Mouse (Mus musculus) gastrocnemius, postnatal 36 days (tissue): ENCODE measurements around the gene Boll. TPM values are rescaled to one million over a fixed set of nuclear protein-coding genes. Genes with fewer than 3 reads are reported as not detected.

Experiments used
- DNase-seq, 2 experiments: peaks; one replicate each; pipeline ENCODE4 v3.0.0; 2022
- intact Hi-C: fragments of 180-260 bp; cut with DNase I; formaldehyde crosslinking; loops from one replicate; pipeline ENCODE4 v1.15.1; 2025
- total RNA-seq, 2 experiments: library from RNA; stranded (reverse); gene quantifications; 2 replicates each; pipeline ENCODE4 v1.2.3; 2021

Gene Boll
- total RNA-seq, 2 experiments from 2014 or later: not detected

DNA sequence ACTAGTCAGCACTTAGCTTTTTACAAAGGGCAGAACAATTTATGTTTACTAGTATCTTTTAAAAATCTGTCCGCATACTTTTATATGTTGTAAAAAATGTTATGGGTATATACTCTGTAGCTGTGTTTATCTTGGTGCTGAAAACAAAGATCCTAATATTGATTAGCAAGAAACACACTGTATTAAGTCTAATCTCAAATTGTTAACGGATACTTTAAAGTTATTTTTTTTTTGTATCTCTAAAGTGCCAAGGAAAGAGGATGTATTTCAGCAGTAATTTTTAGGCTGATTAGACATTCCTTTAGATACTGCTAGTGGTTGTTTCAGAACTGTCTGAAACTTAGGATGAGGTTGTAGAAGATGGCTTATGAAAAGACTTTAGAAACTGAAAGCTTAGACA is 116.9 kb downstream of the Boll start:
- intact Hi-C loops: loop anchor here (10.0 kb wide), 1 partner anchor 488 kb away; no protein-coding TSS in a partner anchor

DNA sequence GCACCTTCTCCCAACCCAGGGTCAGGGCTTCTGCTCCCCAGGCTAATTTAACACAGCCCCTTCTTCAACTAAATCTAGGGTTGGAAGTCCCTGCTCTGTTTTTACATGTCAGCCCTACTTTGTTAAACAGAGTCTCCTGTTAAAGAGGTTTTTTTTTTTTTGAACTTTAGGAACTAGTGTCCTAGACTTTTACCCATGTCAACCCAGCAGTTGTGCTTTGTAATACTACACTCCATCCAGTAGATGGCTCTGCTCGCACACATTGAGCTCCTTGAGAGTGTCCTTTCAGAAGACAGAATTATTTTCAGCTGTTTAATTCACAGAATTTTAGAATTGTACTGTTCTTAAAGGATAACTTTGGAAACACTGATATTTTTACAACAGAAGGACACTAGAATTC is 124.0 kb downstream of the Boll start:
- no peak for DNase-seq
- intact Hi-C loops: loop anchor here (2.0 kb wide), 1 partner anchor 144 kb away; no protein-coding TSS in a partner anchor

More for the DNA sequence above, 116.9 kb downstream of the Boll start:
- DNase-seq: no peak

DNA sequence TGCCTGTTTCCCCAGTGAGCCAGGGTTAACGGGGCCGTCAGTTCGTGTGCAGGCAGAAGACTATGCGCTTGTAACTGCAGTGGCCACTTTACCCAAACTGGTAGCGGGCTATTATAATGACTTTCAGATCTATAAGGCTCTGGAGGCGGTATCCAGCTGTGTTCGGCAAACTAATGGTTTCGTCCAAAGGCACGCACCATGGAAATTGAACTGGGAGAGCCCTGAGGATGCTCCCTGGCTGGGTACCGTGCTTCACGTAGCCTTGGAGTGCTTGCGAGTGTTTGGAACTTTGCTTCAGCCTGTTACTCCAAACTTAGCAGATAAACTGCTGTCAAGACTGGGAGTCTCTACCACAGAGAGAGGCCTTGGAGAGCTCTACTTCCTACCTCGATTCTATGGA is 124.8 kb downstream of the Boll start:
- intact Hi-C loops: loop anchor here (2.0 kb wide), 1 partner anchor 144 kb away; no protein-coding TSS in a partner anchor
- DNase-seq: no peak

DNA sequence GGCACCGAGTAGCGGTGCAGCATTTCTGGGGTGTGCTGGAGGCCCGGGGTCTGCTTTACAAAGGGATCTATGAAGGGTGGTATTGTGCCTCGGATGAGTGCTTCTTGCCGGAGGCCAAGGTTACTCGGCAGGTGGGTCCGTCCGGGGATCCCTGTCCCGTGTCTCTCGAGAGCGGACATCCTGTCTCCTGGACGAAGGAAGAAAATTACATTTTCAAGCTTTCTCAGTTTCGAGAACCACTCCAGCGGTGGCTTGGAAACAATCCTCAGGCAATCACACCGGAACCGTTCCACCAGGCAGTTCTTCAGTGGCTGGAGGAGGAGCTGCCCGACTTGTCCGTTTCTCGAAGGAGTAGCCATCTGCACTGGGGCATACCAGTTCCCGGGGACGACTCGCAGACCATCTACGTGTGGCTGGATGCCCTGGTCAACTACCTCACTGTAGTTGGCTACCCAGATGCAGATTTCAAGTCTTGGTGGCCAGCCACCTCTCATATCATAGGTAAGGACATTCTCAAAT is 125.6 kb downstream of the Boll start:
- intact Hi-C loops: loop anchor here (2.0 kb wide), 2 partner anchors 145 to 151 kb away; no protein-coding TSS in a partner anchor
- no peak for DNase-seq

DNA sequence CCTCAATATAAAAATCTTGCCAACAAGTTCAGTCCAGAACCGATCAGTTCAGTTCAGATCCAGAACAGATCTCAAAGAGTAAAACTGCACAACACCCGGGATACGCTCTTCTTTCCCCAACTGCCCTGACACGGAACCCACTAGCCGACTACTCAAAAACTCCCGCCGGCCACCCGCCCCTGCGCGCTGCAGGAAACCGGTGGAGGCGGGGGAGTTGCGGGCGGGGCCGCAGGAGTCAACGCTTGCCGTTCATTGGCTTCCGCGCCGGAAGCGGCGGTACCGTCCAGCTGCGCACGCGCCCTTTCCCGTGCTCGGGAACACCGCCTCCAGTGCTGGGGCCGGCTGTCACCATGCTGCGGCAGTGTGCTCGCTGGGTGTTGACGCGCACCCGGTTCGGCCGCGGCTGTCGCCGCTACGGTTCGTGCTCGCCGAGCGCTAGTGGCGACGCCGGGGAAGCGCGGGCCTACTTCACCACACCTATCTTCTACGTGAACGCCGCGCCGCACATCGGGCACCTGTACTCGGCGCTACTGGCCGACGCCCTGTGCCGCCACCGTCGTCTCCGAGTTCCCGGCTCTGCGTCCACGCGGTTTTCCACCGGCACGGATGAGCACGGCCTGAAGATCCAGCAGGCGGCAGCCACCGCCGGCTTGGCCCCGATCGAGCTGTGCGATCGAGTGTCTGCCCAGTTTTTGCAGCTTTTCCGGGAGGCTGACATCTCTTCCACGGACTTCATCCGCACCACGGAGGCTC is 126.2 kb downstream of the Boll start, which contains the start of gene Mars2:
Gene Mars2, plus strand, starts transcription at position 288 of the 753 bp plus-strand sequence.
- peak; percentile 88 to 93 for DNase-seq
- intact Hi-C loops: loop anchor here (2.0 kb wide), 1 partner anchor 150 kb away; no protein-coding TSS in a partner anchor

DNA sequence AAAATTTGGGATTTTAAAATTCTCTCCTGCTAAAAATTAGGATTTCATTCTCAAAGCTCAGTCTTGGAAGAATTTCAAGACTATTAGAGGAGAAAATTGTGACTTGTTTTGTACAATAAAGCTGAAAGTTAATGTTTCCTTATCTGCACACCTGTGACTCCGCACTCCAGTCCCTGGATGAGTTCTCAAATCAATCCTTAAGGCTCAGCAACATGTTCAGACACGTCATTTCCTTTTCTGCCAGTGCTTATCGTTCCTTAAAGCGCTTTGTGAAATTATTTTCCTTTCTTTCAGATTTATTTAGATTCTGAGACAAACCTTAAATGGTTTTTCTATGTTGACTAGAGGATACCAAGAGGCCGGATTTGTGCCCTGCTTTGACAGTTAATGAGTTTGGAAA is 126.8 kb downstream of the Boll start:
- DNase-seq: no peak
- intact Hi-C loops: loop anchor here (2.0 kb wide), 1 partner anchor 150 kb away; no protein-coding TSS in a partner anchor

DNA sequence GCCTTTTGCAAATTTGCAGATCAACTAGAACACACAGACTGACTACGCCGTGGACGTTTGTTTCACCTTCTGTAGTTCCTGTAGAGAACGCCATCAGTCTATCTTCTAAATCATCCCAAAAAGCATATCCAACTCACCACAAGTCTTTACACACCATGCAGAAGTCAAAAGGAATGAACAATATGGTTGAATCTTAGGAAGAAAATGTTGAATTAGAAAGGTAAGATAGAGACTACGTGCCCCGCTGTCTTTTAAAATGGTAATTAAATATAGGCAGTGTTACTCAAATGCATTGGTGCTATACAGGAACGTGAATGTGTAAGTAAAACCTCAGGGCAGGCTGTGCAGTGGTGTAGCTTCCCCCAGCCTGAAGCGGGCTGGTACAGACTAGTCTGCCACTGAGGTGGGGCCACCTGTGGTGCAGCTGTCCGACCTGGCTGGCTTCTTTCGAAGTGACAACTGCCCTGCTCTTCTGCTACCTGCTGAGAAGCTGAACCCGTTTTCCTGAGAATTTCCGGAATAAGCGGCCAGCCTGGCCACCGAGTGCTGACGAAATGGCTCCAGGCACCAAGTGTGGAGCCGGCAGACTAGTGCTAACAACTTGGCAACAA is 128.3 kb downstream of the Boll start:
- DNase-seq: no peak
- intact Hi-C loops: no loop called here

DNA sequence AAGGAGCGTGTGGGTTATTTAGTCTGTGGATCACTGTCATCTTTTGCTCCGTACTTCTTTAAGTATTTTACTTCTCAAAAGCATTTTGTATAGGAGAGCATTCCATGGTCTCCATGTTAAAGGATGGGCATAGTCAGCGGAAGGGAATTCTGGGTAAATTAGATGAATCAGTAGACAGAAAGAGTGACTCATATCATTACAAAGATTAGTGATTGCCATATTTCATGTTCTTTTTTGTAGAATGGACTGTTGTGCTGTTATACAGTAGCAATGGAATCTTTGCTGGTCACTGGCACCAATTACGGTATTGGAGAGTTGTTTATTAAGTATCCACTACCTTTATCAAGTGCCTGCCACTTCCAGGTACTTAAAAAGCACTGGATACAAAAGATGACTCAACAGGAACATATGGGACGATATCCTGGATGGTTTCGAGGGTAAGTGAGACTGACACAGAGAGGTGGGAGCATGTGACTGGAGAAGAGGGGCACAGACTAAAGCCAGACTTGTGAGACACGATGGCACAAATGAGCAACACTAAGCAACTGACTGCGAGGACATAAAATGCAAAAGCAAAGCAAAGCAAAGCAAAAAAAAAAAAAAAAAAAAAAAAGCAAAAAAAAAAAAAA is 134.9 kb downstream of the Boll start:
- DNase-seq: no peak
- intact Hi-C loops: no loop called here

DNA sequence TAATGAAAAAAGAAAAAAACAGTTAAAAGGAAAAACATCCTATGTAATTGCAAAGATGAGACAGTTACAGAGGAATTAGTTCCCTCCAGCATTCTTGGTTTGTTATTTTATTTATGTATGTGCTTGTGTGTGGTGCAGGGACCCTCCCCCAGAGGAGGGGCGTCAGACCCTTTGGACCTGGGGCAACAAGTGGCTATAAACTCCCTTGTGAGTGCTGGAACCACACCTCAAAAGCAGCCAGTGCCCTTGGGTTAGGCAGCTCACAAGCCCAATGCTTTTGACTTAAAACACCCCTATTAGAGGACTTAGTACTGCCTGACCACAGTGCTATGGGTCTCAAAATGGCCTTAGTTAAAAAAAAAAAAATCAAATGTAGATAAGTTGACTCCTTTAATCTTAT is 135.9 kb downstream of the Boll start:
- DNase-seq: no peak
- intact Hi-C loops: no loop called here

DNA sequence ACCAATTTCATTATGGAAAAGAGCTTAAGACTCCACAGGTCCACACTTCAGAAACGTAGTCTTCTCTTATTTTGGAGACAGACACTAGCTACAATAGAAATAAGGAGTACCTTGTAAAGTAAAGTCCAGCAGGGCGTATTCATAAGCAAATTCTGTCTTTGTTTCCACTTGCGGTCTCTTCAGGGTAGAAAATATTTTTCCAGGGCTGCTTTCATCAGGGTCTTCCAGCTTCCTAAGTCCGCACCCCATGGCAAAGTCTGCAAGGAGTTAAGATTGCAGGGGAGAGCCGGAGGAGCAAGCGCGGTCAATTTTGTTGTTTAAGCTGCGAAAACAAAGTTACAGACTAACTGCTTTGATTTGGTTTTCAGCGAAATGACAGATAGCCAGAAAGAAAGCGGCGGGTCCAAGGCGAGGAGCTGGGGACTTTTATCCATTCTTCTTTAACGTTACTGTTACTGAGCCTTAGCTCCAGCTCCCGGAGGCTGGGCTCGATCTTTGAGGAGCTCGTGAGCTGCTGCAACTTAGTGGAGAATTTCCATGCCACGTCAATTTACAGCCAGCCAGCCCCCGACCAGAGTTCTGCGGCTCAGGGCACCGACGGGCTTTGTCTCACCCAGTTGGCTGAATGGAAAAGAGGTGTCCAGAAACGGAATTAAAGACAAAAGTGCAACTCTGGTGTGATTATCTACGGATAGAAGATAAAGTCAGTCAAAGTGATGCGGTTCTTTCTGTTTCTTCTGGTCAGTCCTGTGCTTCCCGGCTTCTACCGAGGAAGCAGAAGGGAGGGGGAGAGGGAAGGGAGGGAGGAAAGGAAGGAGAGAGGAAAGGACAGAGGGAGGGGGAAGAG is 137.0 kb downstream of the Boll start, which contains the start of gene Rftn2:
Gene Rftn2, minus strand, starts transcription at position 772 of the 847 bp plus-strand sequence.
- intact Hi-C loops: no loop called here
- peak in 1 of 2 experiments; percentile 33 for DNase-seq

DNA sequence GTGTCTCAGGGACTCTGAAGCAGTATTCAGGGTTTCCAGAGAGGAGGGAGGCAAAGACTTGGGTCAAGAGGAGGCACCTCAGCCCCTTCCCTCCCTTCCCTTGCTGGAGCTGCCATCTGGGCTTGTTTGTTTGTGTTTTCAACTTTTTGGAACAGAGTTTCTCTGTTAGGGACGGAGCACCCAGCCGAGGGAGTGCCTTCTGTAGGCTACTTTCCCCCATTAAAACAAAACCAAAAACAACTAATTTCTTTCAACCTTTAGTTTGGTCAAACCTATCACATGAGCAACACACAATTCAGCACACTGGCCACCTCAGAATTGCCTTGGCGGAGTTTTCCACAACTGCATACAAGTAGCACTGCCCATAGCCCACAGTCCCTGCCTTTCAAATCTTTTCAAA is 137.9 kb downstream of the Boll start:
- intact Hi-C loops: no loop called here
- DNase-seq: no peak

DNA sequence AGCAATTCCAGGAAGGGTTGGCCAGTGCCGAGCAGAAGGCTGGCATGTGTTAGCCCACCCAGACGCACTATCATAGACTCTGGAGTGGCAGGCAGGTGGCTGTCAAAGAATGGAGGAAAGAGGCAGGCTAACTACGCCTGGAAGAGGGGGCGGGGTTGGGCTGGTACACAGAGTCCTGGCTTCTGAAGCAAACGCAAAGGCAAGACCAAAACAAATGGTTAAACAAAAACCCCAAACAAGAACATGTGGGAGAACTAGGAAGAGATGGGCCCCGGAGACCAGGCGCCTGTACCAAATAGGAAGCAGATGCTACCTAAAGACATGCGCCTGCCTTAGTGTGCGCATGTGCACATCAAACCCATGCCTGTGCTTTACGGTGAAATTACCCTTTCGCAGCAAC is 139.2 kb downstream of the Boll start:
- no peak for DNase-seq
- intact Hi-C loops: no loop called here

DNA sequence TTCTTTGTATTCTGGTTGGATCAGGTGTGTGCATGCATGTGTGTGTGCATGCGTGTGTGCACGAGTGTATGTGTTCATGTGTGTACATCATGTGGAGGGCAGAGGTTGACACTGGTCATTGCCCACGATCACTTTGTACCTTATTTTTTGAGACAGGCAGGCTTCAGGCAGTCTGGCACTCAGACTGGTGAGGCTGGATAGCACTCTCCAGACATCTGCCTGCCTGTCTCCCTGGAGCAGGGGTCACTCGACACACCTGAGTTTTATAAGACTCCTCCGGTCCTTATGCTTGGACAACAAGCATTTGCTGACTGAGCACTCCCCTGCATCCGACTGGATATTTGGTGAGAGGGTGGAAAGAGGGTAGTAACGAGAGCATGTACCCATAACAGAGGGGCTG is 140.2 kb downstream of the Boll start:
- no peak for DNase-seq
- intact Hi-C loops: no loop called here

DNA sequence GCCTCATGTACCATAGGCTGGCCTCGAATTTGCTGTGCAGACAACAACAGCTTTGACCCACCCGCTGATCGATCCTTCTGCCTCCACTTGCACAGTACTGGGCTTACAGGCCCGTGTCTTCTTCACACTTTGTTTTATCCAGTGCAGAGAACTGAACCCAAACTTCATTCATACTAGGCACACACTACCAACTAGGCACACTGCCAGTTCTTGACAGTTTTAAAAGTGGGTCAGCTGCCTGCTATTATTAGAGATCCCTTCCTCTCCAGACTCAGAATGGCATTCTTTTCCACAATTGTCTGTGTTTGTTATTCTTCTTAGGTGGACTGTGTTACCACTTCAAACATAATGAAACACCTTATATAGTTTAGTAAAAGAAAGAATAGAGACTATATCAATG is 141.9 kb downstream of the Boll start:
- intact Hi-C loops: no loop called here
- no peak for DNase-seq

DNA sequence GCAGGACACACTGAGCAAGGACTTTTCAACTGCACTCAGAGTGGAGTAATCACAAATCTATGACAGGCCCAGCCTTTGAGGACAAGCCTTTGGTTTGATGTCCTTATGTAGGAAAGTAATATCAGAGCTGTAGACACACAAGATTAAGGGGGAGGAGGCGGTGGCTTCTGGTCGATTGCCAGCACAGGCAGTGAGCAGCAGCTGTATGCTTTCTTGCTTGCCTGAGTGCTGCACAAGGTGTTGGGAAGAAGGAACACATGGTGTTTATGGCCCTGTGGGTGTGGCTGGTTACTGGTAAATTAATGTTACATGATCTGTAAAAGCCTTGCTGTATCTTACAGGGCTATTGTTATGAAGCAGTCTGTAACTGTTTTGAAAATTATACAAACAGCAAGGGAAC is 146.1 kb downstream of the Boll start:
- intact Hi-C loops: no loop called here
- no peak for DNase-seq

DNA sequence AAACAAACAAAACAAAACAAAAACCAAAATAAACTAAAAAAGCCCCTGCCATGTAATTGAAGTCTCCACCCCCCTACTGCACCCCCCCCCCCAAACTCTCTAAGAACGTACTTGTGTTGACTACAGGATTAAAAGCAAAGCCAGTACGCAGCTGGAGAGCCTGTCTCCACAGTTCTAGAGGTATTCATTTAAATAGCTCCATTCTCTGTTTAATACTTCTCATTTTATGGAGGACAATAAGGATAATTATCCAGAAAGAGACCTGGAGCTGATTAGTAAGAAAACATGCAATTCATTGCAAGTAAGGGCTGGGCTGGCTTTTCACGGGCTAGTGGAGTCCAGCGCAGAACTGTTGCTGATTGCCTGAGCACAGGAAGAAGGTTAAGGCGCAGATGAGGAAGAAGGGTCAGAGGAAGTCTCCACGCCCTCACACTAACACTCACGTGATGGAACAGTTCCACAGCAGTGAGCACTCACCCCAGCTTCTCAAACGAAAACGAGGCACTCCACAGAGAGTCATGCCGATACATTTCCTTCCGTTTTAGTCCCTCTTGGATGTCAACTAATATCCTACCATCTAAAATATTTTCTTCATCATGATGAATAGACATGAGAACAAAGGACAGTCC is 148.0 kb downstream of the Boll start:
- DNase-seq: no peak
- intact Hi-C loops: no loop called here

DNA sequence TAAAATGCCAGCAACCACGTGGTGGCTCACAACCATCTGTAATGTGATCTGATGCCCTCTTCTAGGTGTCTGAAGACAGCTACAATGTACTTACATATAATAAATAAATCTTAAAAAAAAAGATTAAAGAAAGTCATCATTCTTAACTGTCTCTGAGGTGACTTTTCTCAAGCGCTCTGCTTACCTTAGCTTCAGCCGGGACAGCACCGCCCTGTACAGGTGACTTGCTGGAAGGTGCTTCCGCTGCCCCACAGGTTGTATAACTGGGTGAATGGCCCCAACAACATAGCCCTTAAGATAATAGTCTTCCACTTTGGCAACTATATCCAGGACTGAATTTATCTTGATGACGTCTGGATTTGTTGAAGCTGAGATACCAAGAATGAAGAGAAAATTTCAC is 149.3 kb downstream of the Boll start:
- no peak for DNase-seq

DNA sequence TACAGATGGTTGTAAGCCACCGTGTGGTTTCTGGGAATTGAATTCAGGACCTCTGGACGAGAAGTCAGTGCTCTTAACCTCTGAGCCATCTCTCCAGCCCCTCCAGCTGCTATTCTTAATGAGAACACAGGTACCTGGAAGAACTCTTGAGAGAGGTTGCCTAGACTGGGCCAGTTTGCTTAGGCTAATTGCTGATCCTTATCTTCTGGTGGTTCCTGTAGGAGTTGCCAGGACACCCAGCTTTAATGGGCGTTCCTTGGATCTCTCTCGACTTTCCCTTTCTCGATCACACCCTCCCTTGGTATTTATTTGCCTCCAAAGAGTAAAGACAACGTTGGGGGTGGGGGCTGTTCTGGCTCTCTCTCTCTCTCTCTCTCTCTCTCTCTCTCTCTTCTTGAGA is 149.8 kb downstream of the Boll start:
- intact Hi-C loops: no loop called here
- no peak for DNase-seq

More for the DNA sequence above, 149.3 kb downstream of the Boll start:
- intact Hi-C loops: no loop called here

DNA sequence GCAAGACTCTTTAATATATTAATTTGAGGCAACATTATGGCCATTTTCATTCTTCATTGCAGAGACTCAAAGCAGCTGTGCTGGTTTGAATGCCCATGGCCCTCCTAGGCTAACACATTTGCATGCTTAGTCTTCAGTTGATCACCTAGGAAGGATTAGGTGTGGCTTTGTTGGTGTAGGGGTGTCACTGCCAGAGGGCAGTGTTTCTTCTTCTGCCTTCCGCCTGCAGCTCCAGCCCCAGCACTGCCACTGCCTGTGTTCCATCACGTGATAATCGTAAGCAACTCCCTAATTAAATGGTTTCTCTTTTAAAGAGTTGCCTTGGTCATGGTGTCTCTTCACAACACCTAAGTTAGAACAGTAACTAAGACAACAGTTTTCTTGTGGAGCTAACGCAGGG is 150.5 kb downstream of the Boll start:
- intact Hi-C loops: no loop called here
- no peak for DNase-seq

DNA sequence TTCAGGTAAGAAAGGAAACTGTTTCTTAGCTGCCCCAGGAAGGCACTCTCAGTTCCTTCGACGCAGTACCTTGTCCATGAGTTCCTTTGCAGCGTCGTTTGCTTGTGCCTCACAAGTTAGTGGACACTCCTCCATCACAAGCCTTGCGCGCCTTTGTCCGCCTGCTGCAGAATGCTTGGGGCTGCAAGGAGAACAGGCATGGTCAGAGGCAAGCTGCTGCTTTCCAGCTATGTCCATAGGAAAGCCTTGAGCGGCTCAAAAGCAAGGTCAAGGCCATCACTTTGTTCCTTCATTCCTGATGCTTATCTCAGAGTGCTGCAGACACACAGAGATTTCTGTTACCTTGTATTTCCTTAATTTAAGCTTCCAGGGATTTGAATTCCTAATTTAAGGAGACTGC is 152.2 kb downstream of the Boll start:
- intact Hi-C loops: no loop called here
- no peak for DNase-seq
